Mouse (Mus musculus) testis, adult 2 months (tissue): ENCODE results near the gene Ugt1a10.
"Not testable (repeated sequence)": the region's sequence is repeated elsewhere in the genome, so short reads cannot be mapped to it uniquely, and the experiment has no call there.

Experiments
- CTCF ChIP-seq: fragments of 200-500 bp; IDR thresholded peaks from 2 replicates; pipeline ENCODE4 v1.5.1; 2012; ENCODE audit warnings: low read depth, mild to moderate bottlenecking, inconsistent platforms, low read length, moderate library complexity; ENCODE audit not compliant: control insufficient read depth, insufficient read depth, insufficient replicate concordance
- POLR2A ChIP-seq: fragments of 200-500 bp; IDR thresholded peaks from 2 replicates; pipeline ENCODE4 v1.6.1; 2012; ENCODE audit warnings: low read depth, mild to moderate bottlenecking, inconsistent platforms, low read length, moderate library complexity; ENCODE audit not compliant: control insufficient read depth

DNA sequence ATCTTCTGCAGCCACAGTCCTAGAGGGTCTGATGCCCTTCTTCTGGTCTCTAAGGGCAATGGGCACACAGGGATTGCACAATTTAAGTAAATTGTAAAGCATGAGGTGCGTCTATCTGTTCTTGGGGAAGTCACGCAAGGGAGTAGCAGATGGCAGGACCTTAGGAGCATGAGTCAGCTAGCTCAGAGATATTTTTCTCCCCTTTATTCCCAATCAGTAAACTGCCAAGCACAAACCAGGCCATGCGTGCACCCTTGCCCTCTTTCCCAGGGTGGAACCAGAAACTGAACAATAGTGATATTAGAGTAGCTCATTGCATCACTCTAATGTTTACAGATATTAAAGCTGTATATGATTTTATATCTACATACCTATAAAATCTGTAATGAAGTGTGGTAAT lies 43.4 kb downstream of the Ugt1a10 start:
- TF ChIP-seq CTCF, POLR2A: not testable (repeated sequence)
